Mouse (Mus musculus) left cerebral cortex, postnatal 4 days (tissue): Measurements from ENCODE around the gene Pmis2. TPM values are rescaled to one million over a fixed set of nuclear protein-coding genes. Genes with fewer than 3 reads are reported as not detected.

Experiments
- DNase-seq: peaks from one replicate; pipeline ENCODE4 v3.0.0-alpha.2; 2022
- intact Hi-C: fragments of 180-260 bp; cut with DNase I; formaldehyde crosslinking; loops from one replicate; pipeline ENCODE4 v1.15.1; 2025
- total RNA-seq, 2 experiments: library from RNA; stranded (reverse); gene quantifications; 2 replicates each; pipeline ENCODE4 v1.2.3; 2021

Gene Pmis2
- total RNA-seq, 2 experiments from 2014 or later, result not detected

- intact Hi-C loops, result no loop called here
- no peak for DNase-seq
Measured at GRCm38 (mm10) chr7:30635752-30636151, 35.7 kb downstream of the Pmis2 start, which contains the start of gene Etv2. Gene Etv2, minus strand, starts transcription at chr7:30635852.

DNA sequence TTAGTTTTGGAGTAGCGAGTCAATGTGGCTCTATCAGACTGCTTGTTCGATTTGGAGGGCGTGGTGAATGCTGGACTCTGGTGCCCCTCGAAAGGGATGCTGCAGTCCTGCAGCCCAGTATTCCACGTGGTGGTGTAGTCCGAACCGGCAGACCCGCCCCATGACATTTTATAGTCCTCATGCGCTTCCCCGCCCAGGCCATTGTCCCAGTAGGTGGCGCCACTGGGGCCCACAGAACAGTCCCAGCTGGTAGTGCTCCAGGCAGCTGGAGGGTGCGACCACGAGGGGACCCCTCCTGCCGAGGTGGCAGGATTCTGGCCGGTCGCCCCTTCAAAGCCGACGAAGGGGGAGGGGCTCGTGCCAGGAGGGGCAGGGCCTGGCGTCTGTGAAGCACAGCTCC lies 36.8 kb downstream of the Pmis2 start:
- DNase-seq, result peak; percentile 78
- intact Hi-C loops, result no loop called here

GRCm38 (mm10) chr7:30633762-30634412 lies 37.5 kb downstream of the Pmis2 start:
- no peak for DNase-seq
- intact Hi-C loops, result no loop called here

DNA sequence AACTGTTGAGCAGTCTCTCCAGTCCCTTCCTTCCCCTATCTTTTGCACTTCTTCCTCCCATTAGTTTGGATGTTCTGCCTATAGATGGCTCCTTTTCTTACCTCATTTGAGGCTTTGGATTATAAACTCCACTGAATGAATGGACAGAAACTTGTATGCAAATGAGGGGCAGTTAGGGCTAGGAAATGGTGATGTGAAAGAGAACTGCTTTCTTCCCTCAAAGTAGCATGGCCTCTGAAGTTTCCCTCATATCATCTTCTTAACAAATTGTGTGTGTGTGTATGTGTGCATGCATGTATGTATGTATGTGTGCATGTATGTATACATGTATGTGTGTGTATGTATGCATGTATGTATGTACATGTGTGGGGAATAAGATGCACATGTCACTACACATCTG lies 42.4 kb downstream of the Pmis2 start:
- no peak for DNase-seq
- intact Hi-C loops, result no loop called here

- intact Hi-C loops, result no loop called here
- DNase-seq, result no peak
Measured at GRCm38 (mm10) chr7:30626647-30627046, 44.8 kb downstream of the Pmis2 start.

- peak; percentile 86 for DNase-seq
- intact Hi-C loops, result no loop called here
Measured at GRCm38 (mm10) chr7:30625530-30626384, 45.6 kb downstream of the Pmis2 start, which contains the start of gene Cox6b1. Gene Cox6b1, minus strand, starts transcription at chr7:30626151.

Other genes with a start within 250 kb of the Pmis2 start
- gene Nfkbid, start 249.9 kb downstream of the Pmis2 start, total RNA-seq, result 1 to 10 TPM; 2.1 to 3.0 TPM
- 100 to 1,000 TPM; 739 to 767 TPM for gene Aplp1, start 226.1 kb downstream of the Pmis2 start, total RNA-seq
- under 1 TPM; 0.26 to 0.56 TPM for gene Kirrel2, start 213.9 kb downstream of the Pmis2 start, total RNA-seq
- under 1 TPM in 1 of 2 experiments, not detected in 1; 0.08 TPM for gene Nphs1, start 213.3 kb downstream of the Pmis2 start, total RNA-seq
- under 1 TPM in 1 of 2 experiments, not detected in 1; 0.66 TPM for gene Prodh2, start 178.0 kb downstream of the Pmis2 start, total RNA-seq
- 100 to 1,000 TPM; 356 to 358 TPM for gene Arhgap33, start 136.5 kb downstream of the Pmis2 start, total RNA-seq
- gene Hspb6, start 119.4 kb downstream of the Pmis2 start, total RNA-seq, result 1 to 10 TPM; 4.7 to 5.5 TPM
- gene Proser3, start 119.3 kb downstream of the Pmis2 start, total RNA-seq, result 10 to 100 TPM in 1 of 2 experiments, 1 to 10 TPM in 1; 7.6 to 10.1 TPM
- gene Lin37, start 111.8 kb downstream of the Pmis2 start, total RNA-seq, result 10 to 100 TPM; 29.6 to 34.6 TPM
- gene U2af1l4, start 108.3 kb downstream of the Pmis2 start, total RNA-seq, result 10 to 100 TPM; 50.6 to 56.7 TPM
- gene Gm49396, start 108.3 kb downstream of the Pmis2 start, total RNA-seq, result 1 to 10 TPM; 5.9 to 6.3 TPM
- gene Psenen, start 108.0 kb downstream of the Pmis2 start, total RNA-seq, result 10 to 100 TPM; 78.5 to 81.4 TPM
- 1 to 10 TPM; 3.1 to 3.6 TPM for gene Igflr1, start 106.2 kb downstream of the Pmis2 start, total RNA-seq
- 10 to 100 TPM; 69.9 to 79.7 TPM for gene Kmt2b, start 82.9 kb downstream of the Pmis2 start, total RNA-seq
- gene Zbtb32, start 72.7 kb downstream of the Pmis2 start, total RNA-seq, result not detected
- gene Upk1a, start 58.8 kb downstream of the Pmis2 start, total RNA-seq, result under 1 TPM; 0.24 to 0.54 TPM
- gene Cox6b1, start 45.5 kb downstream of the Pmis2 start, total RNA-seq, result 100 to 1,000 TPM; 573 to 579 TPM
- not detected for gene Etv2, start 35.8 kb downstream of the Pmis2 start, total RNA-seq
- gene Rbm42, start 21.3 kb downstream of the Pmis2 start, total RNA-seq, result 10 to 100 TPM; 81.9 TPM
- gene Haus5, start 6.6 kb downstream of the Pmis2 start, total RNA-seq, result 10 to 100 TPM; 12.7 to 13.3 TPM
- gene 2200002J24Rik, start 27.3 kb upstream of the Pmis2 start, total RNA-seq, result not detected
- 1 to 10 TPM; 4.0 to 5.1 TPM for gene Atp4a, start 40.6 kb upstream of the Pmis2 start, total RNA-seq
- 100 to 1,000 TPM; 130 to 146 TPM for gene Tmem147, start 57.9 kb upstream of the Pmis2 start, total RNA-seq
- not detected for gene Gapdhs, start 72.1 kb upstream of the Pmis2 start, total RNA-seq
- gene Sbsn, start 79.9 kb upstream of the Pmis2 start, total RNA-seq, result 10 to 100 TPM in 1 of 2 experiments, 1 to 10 TPM in 1; 8.5 to 12.2 TPM
- gene Dmkn, start 92.2 kb upstream of the Pmis2 start, total RNA-seq, result 1 to 10 TPM; 1.4 to 1.7 TPM
- gene Krtdap, start 116.3 kb upstream of the Pmis2 start, total RNA-seq, result not detected
- not detected for gene Ffar2, start 152.2 kb upstream of the Pmis2 start, total RNA-seq
- gene Ffar3, start 184.6 kb upstream of the Pmis2 start, total RNA-seq, result not detected
- not detected for gene Ffar1, start 190.0 kb upstream of the Pmis2 start, total RNA-seq
- gene Cd22, start 208.7 kb upstream of the Pmis2 start, total RNA-seq, result under 1 TPM; 0.44 to 0.48 TPM
- gene Mag, start 243.3 kb upstream of the Pmis2 start, total RNA-seq, result 1 to 10 TPM; 1.3 to 3.4 TPM